Mouse (Mus musculus) embryo, embryonic 11 days (tissue): ENCODE results near the gene Cyp2d10.
"Not testable (repeated sequence)": the region's sequence is repeated elsewhere in the genome, so short reads cannot be mapped to it uniquely, and the experiment has no call there.

ENCODE experiments used
- DNase-seq: peaks from one replicate; pipeline ENCODE4 v3.0.0-alpha.2; 2015

Gene Cyp2d10

GRCm38 (mm10) chr15:82406981-82407380 lies at the start of gene Cyp2d10:
TSS of gene Cyp2d10 (minus strand) at chr15:82407195.
- DNase-seq = no peak

DNA sequence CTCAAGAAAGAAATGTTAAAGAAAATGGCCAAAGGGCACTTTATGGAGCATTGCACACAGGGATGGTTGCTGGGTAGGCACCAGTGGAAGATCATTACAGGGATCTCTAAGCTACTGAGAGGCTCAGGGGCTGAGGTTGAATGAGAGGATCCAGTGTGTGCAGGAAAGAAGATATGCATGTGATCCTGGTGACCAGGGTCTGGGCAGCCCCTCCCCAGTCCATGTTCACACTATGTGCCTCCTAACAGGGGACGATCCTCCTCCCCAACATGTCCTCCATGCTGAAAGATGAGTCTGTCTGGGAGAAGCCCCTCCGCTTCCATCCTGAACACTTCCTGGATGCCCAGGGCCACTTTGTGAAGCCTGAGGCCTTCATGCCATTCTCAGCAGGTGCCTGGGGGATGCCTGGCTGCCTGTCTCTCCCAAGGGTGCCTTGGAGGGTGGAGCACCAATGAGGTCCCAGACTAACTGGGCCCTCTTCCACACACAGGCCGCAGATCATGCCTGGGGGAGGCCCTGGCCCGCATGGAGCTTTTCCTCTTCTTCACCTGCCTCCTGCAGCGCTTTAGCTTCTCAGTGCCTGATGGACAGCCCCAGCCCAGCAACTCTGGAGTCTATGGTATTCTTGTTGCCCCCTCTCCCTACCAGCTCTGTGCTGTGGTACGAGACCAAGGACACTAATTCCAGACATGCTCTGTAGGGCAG lies 49.2 kb upstream of the Cyp2d10 start:
- DNase-seq = not testable (repeated sequence)

DNA sequence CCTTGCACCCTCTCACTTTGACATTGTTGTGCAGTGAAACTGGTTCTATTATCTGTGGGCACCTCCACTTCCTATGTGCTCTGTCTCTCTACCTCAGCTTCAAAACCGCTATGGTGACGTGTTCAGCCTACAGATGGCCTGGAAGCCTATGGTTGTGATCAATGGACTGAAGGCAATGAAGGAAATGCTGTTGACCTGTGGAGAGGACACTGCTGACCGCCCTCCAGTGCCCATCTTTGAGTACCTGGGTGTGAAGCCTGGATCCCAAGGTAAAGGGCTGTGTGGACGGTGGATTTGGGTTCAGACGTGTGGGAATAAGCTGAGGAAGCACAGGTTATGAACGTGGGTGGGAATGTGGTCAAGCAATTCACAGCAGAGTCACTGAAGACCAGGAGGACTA lies 46.5 kb upstream of the Cyp2d10 start:
- DNase-seq = not testable (repeated sequence)

- not testable (repeated sequence) for DNase-seq
Measured at GRCm38 (mm10) chr15:82452133-82452532, 45.1 kb upstream of the Cyp2d10 start.

DNA sequence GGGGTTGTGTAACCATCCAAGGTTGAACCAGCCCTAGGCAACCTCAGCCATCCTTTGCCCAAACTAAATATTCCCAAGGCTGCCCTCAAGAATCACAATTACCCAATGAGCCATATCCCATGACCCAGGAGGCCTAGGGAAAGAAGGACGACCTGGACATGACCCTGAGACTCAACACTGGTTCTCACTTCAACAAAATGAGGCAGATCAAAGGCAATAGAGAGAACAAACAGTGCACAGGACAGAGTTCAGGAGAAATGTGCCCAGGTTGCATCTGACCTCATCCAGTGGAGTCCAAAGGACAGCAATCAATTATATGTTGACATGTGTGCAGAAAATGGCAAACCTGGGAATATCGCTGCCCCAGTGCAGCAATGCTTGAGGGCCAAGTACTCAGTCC lies 43.0 kb upstream of the Cyp2d10 start:
- not testable (repeated sequence) for DNase-seq

- DNase-seq = no peak
Measured at GRCm38 (mm10) chr15:82445196-82445595, 38.2 kb upstream of the Cyp2d10 start.

DNA sequence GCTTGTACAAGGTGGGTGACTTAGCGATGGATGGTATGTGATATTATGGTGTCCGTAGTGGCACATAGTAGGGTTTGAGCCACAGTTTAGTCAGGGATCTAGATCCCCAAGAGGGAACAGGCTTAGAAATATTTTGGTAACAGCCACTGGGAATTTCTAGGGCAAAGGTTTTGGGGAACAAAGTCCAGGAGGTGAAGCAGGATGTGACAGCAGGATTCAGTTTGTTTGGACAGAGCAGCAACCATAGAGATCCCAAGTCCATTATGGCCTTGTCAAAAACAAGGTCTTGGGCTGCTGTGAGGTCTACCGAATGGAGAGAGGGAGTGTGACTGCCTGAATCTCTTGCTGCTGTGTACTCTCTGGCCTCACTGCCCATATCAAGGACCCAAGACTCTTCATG lies 36.7 kb upstream of the Cyp2d10 start:
- no peak for DNase-seq

GRCm38 (mm10) chr15:82437975-82438617 lies 31.1 kb upstream of the Cyp2d10 start:
- no peak for DNase-seq

- DNase-seq = no peak
Measured at GRCm38 (mm10) chr15:82435606-82436005, 28.6 kb upstream of the Cyp2d10 start.

GRCm38 (mm10) chr15:82435011-82435410 lies 28.0 kb upstream of the Cyp2d10 start:
- no peak for DNase-seq

GRCm38 (mm10) chr15:82434541-82434940 lies 27.5 kb upstream of the Cyp2d10 start:
- no peak for DNase-seq

GRCm38 (mm10) chr15:82433621-82434020 lies 26.6 kb upstream of the Cyp2d10 start:
- DNase-seq = no peak

- DNase-seq = no peak
Measured at GRCm38 (mm10) chr15:82433137-82433536, 26.1 kb upstream of the Cyp2d10 start, which contains the start of gene Cyp2d9. TSS of gene Cyp2d9 (plus strand) at chr15:82433437.

GRCm38 (mm10) chr15:82423471-82423870 lies 16.5 kb upstream of the Cyp2d10 start:
- DNase-seq = no peak

- no peak for DNase-seq
Measured at GRCm38 (mm10) chr15:82422935-82423334, 15.9 kb upstream of the Cyp2d10 start.

DNA sequence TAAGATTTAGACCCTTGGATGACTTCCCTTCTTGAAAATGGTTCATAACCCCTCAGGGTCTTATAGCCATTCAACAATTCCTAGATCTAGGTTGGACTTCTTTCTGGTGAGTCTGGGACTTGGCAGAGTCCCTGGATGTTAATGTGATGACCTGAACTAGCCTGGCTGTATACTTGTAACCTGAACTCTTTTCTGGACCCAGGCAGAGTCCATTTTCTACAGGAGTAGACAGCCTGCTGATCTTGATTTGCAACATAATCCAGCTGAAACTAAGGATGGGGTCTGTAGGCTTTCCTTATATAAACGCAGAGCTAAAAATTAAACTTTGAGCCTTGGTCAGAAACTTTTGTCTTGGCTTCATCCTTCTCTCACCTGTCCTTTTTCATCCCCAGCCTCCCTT lies 11.6 kb upstream of the Cyp2d10 start:
- DNase-seq = no peak

- peak; percentile 80 for DNase-seq
Measured at GRCm38 (mm10) chr15:82416797-82417789, 10.1 kb upstream of the Cyp2d10 start.

- DNase-seq = no peak
Measured at GRCm38 (mm10) chr15:82407536-82407935, 541 bp upstream of the Cyp2d10 start.

DNA sequence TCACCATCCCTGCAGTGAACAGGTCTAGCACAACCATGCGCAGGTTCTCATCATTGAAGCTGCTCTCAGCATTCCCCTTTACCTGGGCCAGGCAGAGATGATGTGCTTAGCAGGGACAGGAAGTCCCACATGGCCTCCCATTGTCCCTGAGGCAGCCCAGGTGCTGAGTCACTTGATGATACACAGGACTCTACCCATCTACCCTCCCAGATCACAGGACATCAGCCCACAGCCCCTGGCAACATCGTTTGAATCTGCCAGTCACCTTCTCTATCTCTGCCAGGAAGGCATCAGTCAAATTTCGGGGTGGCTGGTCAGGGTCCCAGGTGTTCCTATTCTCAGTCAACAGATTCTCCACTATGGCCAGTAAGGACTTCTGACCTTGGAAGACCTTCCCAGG lies 2.8 kb downstream of the Cyp2d10 start:
- no peak for DNase-seq

DNA sequence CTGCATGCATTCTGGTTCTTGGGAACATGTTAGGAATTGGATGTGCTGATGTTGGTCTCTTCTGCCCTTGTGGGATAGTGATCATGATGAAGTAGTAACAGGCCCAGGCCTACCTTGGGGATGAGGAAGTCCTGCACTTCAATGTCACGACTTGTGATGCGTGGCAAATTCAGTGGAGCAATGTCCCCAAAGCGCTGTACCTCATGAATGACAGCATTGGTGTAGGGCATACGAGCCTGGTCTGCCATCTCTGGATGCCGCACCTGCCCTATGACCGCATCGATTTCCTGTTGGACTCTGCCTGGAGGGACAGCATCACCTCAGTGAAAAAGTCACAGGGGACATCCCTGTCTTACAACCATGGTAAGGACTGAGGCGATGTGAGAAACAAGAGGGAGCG lies 3.4 kb downstream of the Cyp2d10 start:
- no peak for DNase-seq

DNA sequence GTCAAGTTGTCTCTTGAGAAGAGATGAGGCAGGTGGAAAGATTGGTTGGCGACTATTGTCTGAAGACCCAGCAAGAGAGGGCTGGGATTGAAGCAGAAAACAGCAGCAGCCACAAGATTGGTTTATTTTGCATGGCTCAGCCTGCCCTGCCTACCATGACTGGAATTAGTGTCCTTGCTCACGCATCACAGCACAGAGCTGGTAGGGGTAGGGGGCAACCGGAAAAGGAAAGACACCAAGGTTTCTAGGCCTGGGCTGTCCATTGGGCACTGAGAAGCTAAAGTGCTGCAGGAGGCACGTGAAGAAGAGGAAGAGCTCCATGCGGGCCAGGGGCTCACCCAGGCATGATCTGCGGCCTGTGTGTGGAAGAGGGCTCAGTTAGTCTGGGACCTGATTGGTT lies 4.3 kb downstream of the Cyp2d10 start:
- no peak for DNase-seq

GRCm38 (mm10) chr15:82402106-82402505 lies 4.9 kb downstream of the Cyp2d10 start:
- no peak for DNase-seq

- DNase-seq = peak; percentile 8
Measured at GRCm38 (mm10) chr15:82401516-82401915, 5.5 kb downstream of the Cyp2d10 start.
